Mouse (Mus musculus) Patski (cell line): ENCODE measurements around the gene Iglon5. TPM values are rescaled to one million over a fixed set of nuclear protein-coding genes. Genes with fewer than 3 reads are reported as not detected.

Experiments
- ATAC-seq: fragments of 100-300 bp; one replicate; pipeline ENCODE4 v1.8.0; 2021
- CTCF ChIA-PET: fragments of 350-600 bp; sonication (Branson Sonifier 250); formaldehyde crosslinking; loops from one replicate; lab custom pipeline; 2022; ENCODE audit warnings: inconsistent platforms; lab: Charles Lee
- POLR2A ChIA-PET: fragments of 350-600 bp; sonication (Branson Sonifier 250); formaldehyde crosslinking; loops from one replicate; lab custom pipeline; 2022; ENCODE audit warnings: antibody characterized with exemption, inconsistent platforms; lab: Charles Lee
- DNase-seq: peaks from one replicate; pipeline ENCODE4 v3.0.0-alpha.2; 2011; ENCODE audit warnings: low read depth, low spot score
- H3K27me3 ChIP-seq: fragments of 371-371 bp; one replicate; pipeline ENCODE4 v1.5.1; 2021
- CTCF ChIP-seq: fragments of 100-300 bp; IDR thresholded peaks from one replicate; pipeline ENCODE4 v1.5.1; 2021
- in situ Hi-C: fragments of 300-500 bp; cut with MboI; formaldehyde crosslinking; loops from 3 replicates; pipeline ENCODE4 v1.11.1; 2018; ENCODE audit warnings: low pct_unique_long_range_greater_than_20kb, mixed read lengths
- polyA plus RNA-seq: library from polyadenylated mRNA; unstranded; gene quantifications from one replicate; pipeline ENCODE4 v1.2.3, GENCODE M21; 2021

Iglon5 gene
- polyA plus RNA-seq, 1 experiment from 2014 or later, result 5.7 TPM

DNA sequence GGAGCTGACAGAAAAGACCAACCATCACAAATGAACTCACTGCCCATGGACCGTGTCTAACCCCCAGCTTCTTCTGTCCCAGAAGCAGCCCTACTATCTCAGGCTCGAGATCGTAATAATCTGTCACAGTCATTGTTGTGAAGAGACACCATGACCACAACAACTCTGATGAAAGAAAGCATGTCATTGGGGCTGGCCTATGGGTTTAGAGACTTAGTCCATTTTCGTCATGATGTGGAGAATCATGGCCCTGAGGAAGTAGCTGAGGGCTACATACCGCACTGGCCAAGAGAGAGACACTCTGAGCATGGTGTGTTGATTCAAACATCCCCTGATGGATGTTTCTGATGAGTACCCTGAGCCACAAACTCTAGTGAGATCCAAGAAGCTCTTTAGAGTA lies 55.2 kb downstream of the Iglon5 start:
- DNase-seq, result no peak
- POLR2A ChIA-PET, result no interaction called here
- no peak for ATAC-seq
- CTCF ChIA-PET, result interaction anchor here (0.6 to 3.6 kb wide), 2 partner anchors 9 to 12 kb away, joined by 3 to 12 read pairs; partner anchors contain the start of genes Etfb and Gm45233
- H3K27me3 ChIP-seq, result no peaks in the 10 kb centered on the region
- TF ChIP-seq CTCF, result no peak
- in situ Hi-C loops, result no loop called here

DNA sequence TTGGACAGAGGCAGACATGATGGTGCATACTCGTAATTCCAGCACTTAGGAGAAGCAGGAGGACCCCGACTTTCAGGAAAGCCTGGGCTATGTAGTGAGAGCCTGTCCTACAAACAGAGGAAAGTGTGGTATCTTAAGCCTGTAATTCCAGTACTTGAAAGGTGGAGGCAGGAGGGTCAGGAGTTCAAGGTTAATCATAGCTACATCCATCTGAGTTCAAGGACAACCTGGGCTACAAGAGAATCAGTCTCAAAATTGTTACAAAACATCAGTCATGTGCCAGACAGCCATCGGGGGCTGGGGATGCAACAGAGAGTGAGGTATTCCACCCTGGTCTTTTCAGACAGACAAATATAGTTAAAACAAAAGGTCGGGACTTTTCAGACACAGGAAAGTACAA lies 57.0 kb downstream of the Iglon5 start:
- H3K27me3 ChIP-seq, result no peaks in the 10 kb centered on the region
- ChIA-PET POLR2A (no interaction called here), CTCF (no interaction called here)
- DNase-seq (no peak), ATAC-seq (no peak)
- no peak for TF ChIP-seq CTCF
- in situ Hi-C loops, result no loop called here

DNA sequence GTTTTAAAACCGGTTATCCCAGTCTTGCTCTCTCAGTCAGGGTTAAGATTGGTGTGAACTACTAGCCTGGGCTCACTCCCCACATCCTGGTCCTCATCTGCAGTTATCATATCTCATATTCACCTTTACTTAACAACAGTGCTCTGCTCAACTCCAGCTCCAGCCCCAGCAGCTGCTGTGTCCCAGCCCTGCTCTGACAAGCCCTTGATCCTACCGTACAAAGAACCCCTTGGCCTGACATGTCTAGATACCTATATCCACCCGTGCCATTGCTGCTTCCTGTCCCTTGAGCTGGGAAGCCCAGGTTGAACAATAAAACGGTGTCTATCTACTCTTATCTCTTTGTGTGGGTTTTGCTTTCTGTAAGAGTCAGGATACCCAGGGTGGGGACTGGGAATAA lies 60.4 kb downstream of the Iglon5 start:
- no peak for ATAC-seq

DNA sequence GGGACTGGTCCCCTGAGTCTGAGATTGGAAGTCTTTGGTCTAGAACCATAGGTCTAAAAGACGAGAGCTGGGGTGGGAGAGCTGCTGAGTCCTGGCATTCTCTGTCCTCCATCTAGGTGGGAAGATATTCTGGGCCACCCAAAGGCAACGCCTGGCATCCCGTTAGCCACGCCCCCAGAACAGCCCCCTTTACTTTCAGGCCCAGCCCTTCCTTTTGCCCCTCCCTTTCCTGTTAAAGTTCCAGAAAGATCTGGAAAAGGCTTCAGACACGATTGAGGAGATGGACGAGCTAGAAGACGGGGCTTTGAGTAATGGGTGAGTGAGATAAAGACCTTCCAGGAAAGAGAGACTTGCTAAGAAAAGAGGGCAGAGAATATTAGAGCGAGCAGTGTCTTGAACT lies 62.5 kb downstream of the Iglon5 start, which contains the start of gene Lim2:
Lim2 (plus strand) TSS at position 265 of the 400 bp plus-strand sequence.
- in situ Hi-C loops, result no loop called here
- no peak for TF ChIP-seq CTCF
- POLR2A ChIA-PET, result no interaction called here
- no peaks in the 10 kb centered on the region for H3K27me3 ChIP-seq
- ATAC-seq (no peak), DNase-seq (no peak)
- CTCF ChIA-PET, result no interaction called here

More for the DNA sequence above, 60.4 kb downstream of the Iglon5 start:
- in situ Hi-C loops, result no loop called here
- ChIA-PET POLR2A (no interaction called here), CTCF (no interaction called here)
- no peak for DNase-seq
- no peak for TF ChIP-seq CTCF
- H3K27me3 ChIP-seq, result no peaks in the 10 kb centered on the region

DNA sequence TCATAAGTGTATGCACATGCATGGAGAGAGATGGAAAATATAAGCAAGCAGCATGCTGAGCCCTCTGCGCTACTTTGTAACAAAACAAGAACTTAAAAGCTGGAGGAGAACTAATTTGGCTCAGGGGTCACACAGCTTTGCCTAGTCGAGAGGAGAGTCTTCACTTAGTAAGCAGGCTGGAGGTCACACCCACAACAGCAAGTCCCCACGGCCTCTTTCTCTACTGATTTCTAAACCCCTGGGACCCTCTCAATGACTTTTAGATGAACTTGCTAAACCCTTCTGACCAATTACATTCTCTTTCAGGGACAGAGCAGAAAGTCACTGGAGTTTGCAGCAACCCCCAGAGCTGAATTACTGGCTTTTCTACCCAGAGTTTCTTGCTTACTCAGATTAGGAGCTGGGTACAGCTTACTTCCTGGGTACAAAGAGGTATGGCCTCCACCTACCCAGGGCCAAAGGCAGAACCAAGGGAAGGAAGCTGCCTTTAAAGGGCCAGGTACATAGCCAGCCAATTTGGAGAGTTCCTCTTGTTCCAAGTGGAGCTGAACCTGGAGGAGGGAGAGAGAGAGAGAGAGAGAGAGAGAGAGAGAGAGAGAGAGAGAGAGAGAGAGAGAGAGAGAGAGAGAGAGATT lies 65.8 kb downstream of the Iglon5 start:
- ChIA-PET POLR2A (interaction anchor here (0.6 to 1.1 kb wide), 5 partner anchors 8 to 919 kb away, joined by 3 to 4 read pairs (median 3); partner anchors contain the start of gene Zfp141), CTCF (interaction anchor here (0.7 to 3.4 kb wide), 6 partner anchors 16 to 119 kb away, joined by 3 to 17 read pairs (median 8); partner anchors contain the start of genes Etfb and Gm45233)
- DNase-seq, result no peak
- TF ChIP-seq CTCF, result no peak
- H3K27me3 ChIP-seq, result no peaks in the 10 kb centered on the region
- no peak for ATAC-seq
- in situ Hi-C loops, result no loop called here

DNA sequence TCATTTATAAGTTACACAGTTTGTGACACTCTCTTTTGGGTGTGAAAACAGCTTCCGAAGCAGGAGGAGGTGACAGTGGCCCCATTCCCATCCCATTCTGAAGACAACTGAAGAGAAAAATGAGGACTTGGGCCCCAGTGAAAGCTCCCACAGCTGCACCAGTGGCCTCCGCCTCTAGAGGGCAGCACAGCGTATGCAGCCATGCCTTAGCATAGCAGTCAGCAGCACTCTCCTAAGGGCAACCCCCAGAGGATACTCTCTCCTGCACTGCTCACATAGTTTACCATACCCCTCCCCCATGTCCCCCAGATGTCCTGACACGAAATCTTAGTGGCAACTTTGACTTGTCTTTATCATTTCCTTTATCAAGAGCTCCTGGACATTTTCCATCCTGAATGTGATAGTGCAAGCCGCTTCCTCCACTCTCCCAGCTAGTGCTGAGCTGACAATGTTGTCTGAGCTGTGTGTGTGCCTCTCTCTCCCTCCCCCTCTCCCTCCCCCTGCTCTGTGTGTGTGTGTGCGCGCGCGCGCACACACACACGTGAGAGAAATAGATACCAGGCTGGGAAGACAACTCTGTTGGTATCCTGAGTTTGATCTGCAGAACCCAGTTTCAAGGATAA lies 66.8 kb downstream of the Iglon5 start:
- DNase-seq (no peak), ATAC-seq (peak; percentile 98)
- POLR2A ChIA-PET, result interaction anchor here (0.7 to 0.8 kb wide), 2 partner anchors 20 to 918 kb away, joined by 3 read pairs; partner anchors contain the start of gene Zfp141
- in situ Hi-C loops, result no loop called here
- peak; percentile 95 for TF ChIP-seq CTCF
- H3K27me3 ChIP-seq, result no peaks in the 10 kb centered on the region
- CTCF ChIA-PET, result interaction anchor here (0.6 to 3.4 kb wide), 15 partner anchors 8 to 114 kb away, joined by 3 to 17 read pairs (median 5); partner anchors contain the start of genes Etfb, Gm45233, Nkg7 and Vsig10l

Other genes starting within 250 kb of the Iglon5 start
- 14.0 TPM for gene Zfp715, start 176.8 kb downstream of the Iglon5 start, polyA plus RNA-seq
- not detected for gene Siglecf, start 138.7 kb downstream of the Iglon5 start, polyA plus RNA-seq
- gene Siglecg, start 81.9 kb downstream of the Iglon5 start, polyA plus RNA-seq, result 0.56 TPM
- not detected for gene Lim2, start 62.4 kb downstream of the Iglon5 start, polyA plus RNA-seq
- gene Nkg7, start 53.0 kb downstream of the Iglon5 start, polyA plus RNA-seq, result 0.23 TPM
- gene Cldnd2, start 49.3 kb downstream of the Iglon5 start, polyA plus RNA-seq, result not detected
- 214 TPM for gene Etfb, start 46.0 kb downstream of the Iglon5 start, polyA plus RNA-seq
- 0.50 TPM for gene Gm45233, start 45.9 kb downstream of the Iglon5 start, polyA plus RNA-seq
- gene Vsig10l, start 26.9 kb downstream of the Iglon5 start, polyA plus RNA-seq, result 4.0 TPM
- not detected for gene 4931406B18Rik, start 15.9 kb upstream of the Iglon5 start, polyA plus RNA-seq
- gene Cd33, start 54.4 kb upstream of the Iglon5 start, polyA plus RNA-seq, result 0.06 TPM
- 3.2 TPM for gene Zfp658, start 72.2 kb upstream of the Iglon5 start, polyA plus RNA-seq
- 8.7 TPM for gene Zfp719, start 89.5 kb upstream of the Iglon5 start, polyA plus RNA-seq
- 1.1 TPM for gene Zfp819, start 117.1 kb upstream of the Iglon5 start, polyA plus RNA-seq
- gene Ceacam18, start 144.6 kb upstream of the Iglon5 start, polyA plus RNA-seq, result 0.06 TPM
- 0.17 TPM for gene Siglece, start 170.1 kb upstream of the Iglon5 start, polyA plus RNA-seq
- gene Ctu1, start 181.9 kb upstream of the Iglon5 start, polyA plus RNA-seq, result 10.0 TPM
- not detected for gene Klk14, start 200.3 kb upstream of the Iglon5 start, polyA plus RNA-seq
- not detected for gene Klk13, start 222.5 kb upstream of the Iglon5 start, polyA plus RNA-seq